Mouse (Mus musculus): Measurements from ENCODE around the gene Sptbn4. TPM values are rescaled to one million over a fixed set of nuclear protein-coding genes. Genes with fewer than 3 reads are reported as not detected.
A peak's percentile ranks its signal among the peaks of the same experiment; 100 is the strongest.

Sptbn4 gene
- polyA plus RNA-seq, 1 experiment from 2014 or later = 0.15 TPM

DNA sequence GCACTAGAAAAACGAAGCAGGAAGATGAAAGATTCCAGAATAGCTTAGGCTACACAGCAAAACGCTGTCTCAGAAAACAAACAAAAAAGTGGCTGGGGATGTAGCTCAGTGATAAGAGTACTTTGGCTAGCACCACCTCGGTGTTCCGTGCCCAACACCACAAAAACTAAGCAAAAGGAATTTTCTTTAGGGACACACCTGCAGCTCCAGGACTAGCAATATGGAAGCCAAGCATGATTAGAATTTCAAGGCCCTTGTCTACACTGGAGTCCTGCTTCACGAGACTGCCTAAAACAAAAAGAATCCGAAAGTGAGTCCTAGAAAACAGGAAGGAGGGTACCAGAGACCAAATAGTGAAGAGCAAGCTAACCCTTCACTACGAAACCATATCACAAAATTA is 25.1 kb upstream of the Sptbn4 start:
- peak overlapping the region; percentile 63; the same call in 1 of the 2 replicates for H3K4me2 ChIP-seq (ENCODE audit: low read depth, severe bottlenecking)
- H3K4me3 ChIP-seq (ENCODE audit: low read depth, low read length) = peak overlapping the region; percentile 58; the same call in 1 of the 2 replicates
- H3K36me3 ChIP-seq (ENCODE audit: control insufficient read depth, insufficient read depth, low read length) = peaks cover 2% of the 10 kb centered on the region; the same call in 1 of the 2 replicates
- H3K27ac ChIP-seq (replicated peaks; ENCODE audit: low read depth, low read length) = no peak overlapping the region
- H3K9me3 ChIP-seq (ENCODE audit: control insufficient read depth, low read length) = no peaks in the 10 kb centered on the region
- no peaks in the 10 kb centered on the region for H3K4me1 ChIP-seq (ENCODE audit: control insufficient read depth, insufficient read depth, low read length)
- no peak for ATAC-seq (ENCODE audit: insufficient number of reproducible peaks, low FRiP score, low TSS enrichment, low read depth)
- DNase-seq (ENCODE audit: low spot score) = no peak
- WGBS = 56% methylated on average over 7 of the region's 7 CpGs
- no peaks in the 10 kb centered on the region for H3K27me3 ChIP-seq (ENCODE audit: control insufficient read depth, insufficient read depth, low read length)
- no peak overlapping the region for H3K9ac ChIP-seq (ENCODE audit: low read length)

GRCm38 (mm10) chr7:27471390-27472120 is 24.1 kb upstream of the Sptbn4 start:
- WGBS = 88% methylated on average over 11 of the region's 11 CpGs
- DNase-seq (ENCODE audit: low spot score) = no peak
- Histone ChIP-seq H3K4me2 (ENCODE audit: low read depth, severe bottlenecking) (no peak overlapping the region), H3K27ac (replicated peaks; ENCODE audit: low read depth, low read length) (no peak overlapping the region), H3K9me3 (ENCODE audit: control insufficient read depth, low read length) (no peaks in the 10 kb centered on the region), H3K4me3 (ENCODE audit: low read depth, low read length) (no peak overlapping the region), H3K9ac (ENCODE audit: low read length) (no peak overlapping the region), H3K4me1 (ENCODE audit: control insufficient read depth, insufficient read depth, low read length) (no peaks in the 10 kb centered on the region), H3K36me3 (ENCODE audit: control insufficient read depth, insufficient read depth, low read length) (peaks cover 1% of the 10 kb centered on the region; the same call in 1 of the 2 replicates), H3K27me3 (ENCODE audit: control insufficient read depth, insufficient read depth, low read length) (no peaks in the 10 kb centered on the region)
- no peak for ATAC-seq (ENCODE audit: insufficient number of reproducible peaks, low FRiP score, low TSS enrichment, low read depth)

DNA sequence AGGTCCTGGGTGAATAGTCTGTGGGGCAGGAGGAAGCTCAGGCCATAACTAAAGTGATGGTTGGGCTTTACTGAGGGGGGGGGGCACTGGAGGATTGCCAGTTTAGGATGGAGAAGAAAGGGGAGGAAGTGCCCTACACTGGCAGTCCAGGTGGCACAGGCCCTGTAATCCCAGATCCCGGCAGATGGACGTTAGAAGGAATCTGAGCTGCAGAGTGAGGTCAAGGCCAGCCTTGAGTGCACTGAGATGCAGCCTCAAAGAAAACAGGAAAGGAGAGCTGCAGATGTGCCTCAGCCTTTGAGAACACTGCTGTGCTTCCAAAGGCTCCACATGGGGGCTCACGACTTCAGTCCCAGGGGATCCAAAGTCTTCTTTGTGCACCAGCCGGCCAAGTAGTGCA is 20.2 kb upstream of the Sptbn4 start:
- WGBS = 52% methylated on average over 4 of the region's 4 CpGs
- ATAC-seq (ENCODE audit: insufficient number of reproducible peaks, low FRiP score, low TSS enrichment, low read depth) (no peak), DNase-seq (ENCODE audit: low spot score) (no peak)
- Histone ChIP-seq H3K4me2 (ENCODE audit: low read depth, severe bottlenecking) (no peak overlapping the region), H3K27ac (replicated peaks; ENCODE audit: low read depth, low read length) (no peak overlapping the region), H3K36me3 (ENCODE audit: control insufficient read depth, insufficient read depth, low read length) (no peaks in the 10 kb centered on the region), H3K9me3 (ENCODE audit: control insufficient read depth, low read length) (no peaks in the 10 kb centered on the region), H3K4me1 (ENCODE audit: control insufficient read depth, insufficient read depth, low read length) (no peaks in the 10 kb centered on the region), H3K9ac (ENCODE audit: low read length) (no peak overlapping the region), H3K27me3 (ENCODE audit: control insufficient read depth, insufficient read depth, low read length) (no peaks in the 10 kb centered on the region), H3K4me3 (ENCODE audit: low read depth, low read length) (no peak overlapping the region)

DNA sequence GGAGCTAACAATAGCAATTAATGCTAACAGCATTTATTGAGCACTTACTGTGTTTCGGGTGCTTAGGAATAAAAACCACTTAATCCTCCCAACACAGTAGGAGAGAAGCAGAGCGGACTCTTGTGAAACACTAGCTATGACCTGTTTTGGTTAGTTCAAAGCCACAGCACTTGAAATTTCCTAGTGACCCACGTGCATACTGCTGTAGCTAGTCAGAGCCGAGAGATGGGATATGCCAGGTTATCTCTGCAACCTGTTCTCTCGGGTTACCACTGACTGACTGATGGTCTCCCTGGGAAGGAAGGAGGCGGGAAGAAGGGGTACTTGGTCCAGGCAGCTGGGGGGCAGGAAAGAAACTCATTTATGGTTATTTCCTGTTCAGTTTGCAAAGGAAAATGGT is 13.0 kb upstream of the Sptbn4 start:
- ATAC-seq (ENCODE audit: insufficient number of reproducible peaks, low FRiP score, low TSS enrichment, low read depth) = no peak
- H3K36me3 ChIP-seq (ENCODE audit: control insufficient read depth, insufficient read depth, low read length) = no peaks in the 10 kb centered on the region
- H3K27ac ChIP-seq (replicated peaks; ENCODE audit: low read depth, low read length) = no peak overlapping the region
- H3K4me1 ChIP-seq (ENCODE audit: control insufficient read depth, insufficient read depth, low read length) = no peaks in the 10 kb centered on the region
- DNase-seq (ENCODE audit: low spot score) = no peak
- no peak overlapping the region for H3K4me2 ChIP-seq (ENCODE audit: low read depth, severe bottlenecking)
- WGBS = 76% methylated on average over 6 of the region's 6 CpGs
- H3K27me3 ChIP-seq (ENCODE audit: control insufficient read depth, insufficient read depth, low read length) = no peaks in the 10 kb centered on the region
- no peak overlapping the region for H3K9ac ChIP-seq (ENCODE audit: low read length)
- no peaks in the 10 kb centered on the region for H3K9me3 ChIP-seq (ENCODE audit: control insufficient read depth, low read length)
- H3K4me3 ChIP-seq (ENCODE audit: low read depth, low read length) = no peak overlapping the region

GRCm38 (mm10) chr7:27459640-27460039 is 12.2 kb upstream of the Sptbn4 start:
- DNase-seq (ENCODE audit: low spot score) = no peak
- Histone ChIP-seq H3K4me2 (ENCODE audit: low read depth, severe bottlenecking) (no peak overlapping the region), H3K9ac (ENCODE audit: low read length) (no peak overlapping the region), H3K4me3 (ENCODE audit: low read depth, low read length) (no peak overlapping the region), H3K36me3 (ENCODE audit: control insufficient read depth, insufficient read depth, low read length) (no peaks in the 10 kb centered on the region), H3K4me1 (ENCODE audit: control insufficient read depth, insufficient read depth, low read length) (no peaks in the 10 kb centered on the region), H3K9me3 (ENCODE audit: control insufficient read depth, low read length) (no peaks in the 10 kb centered on the region), H3K27me3 (ENCODE audit: control insufficient read depth, insufficient read depth, low read length) (no peaks in the 10 kb centered on the region), H3K27ac (replicated peaks; ENCODE audit: low read depth, low read length) (no peak overlapping the region)
- 93% methylated on average over 5 of the region's 5 CpGs for WGBS
- ATAC-seq (ENCODE audit: insufficient number of reproducible peaks, low FRiP score, low TSS enrichment, low read depth) = no peak

DNA sequence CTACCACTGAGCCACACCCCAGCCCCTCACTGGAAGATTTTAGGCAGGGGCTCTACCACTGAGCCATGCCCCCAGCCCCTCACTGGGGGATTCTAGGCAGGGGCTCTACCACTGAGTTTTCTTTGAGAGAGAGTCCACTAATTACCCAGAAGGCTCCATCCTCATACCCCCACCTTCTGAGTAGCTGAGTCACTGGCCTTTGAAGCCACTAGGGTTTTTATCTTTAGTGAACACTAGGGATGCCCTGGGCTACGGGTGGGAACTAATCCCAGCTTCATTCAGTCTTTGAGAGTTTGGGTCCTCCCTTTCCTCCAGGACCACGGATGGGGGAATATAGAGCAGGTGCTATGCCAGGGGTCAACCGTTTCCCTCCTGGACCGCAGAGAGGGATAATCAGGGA is 11.1 kb upstream of the Sptbn4 start:
- H3K4me1 ChIP-seq (ENCODE audit: control insufficient read depth, insufficient read depth, low read length) = no peaks in the 10 kb centered on the region
- no peak overlapping the region for H3K4me3 ChIP-seq (ENCODE audit: low read depth, low read length)
- H3K27me3 ChIP-seq (ENCODE audit: control insufficient read depth, insufficient read depth, low read length) = no peaks in the 10 kb centered on the region
- no peak overlapping the region for H3K9ac ChIP-seq (ENCODE audit: low read length)
- H3K36me3 ChIP-seq (ENCODE audit: control insufficient read depth, insufficient read depth, low read length) = no peaks in the 10 kb centered on the region
- 90% methylated on average over 4 of the region's 4 CpGs for WGBS
- no peak overlapping the region for H3K27ac ChIP-seq (replicated peaks; ENCODE audit: low read depth, low read length)
- ATAC-seq (ENCODE audit: insufficient number of reproducible peaks, low FRiP score, low TSS enrichment, low read depth) (no peak), DNase-seq (ENCODE audit: low spot score) (no peak)
- no peak overlapping the region for H3K4me2 ChIP-seq (ENCODE audit: low read depth, severe bottlenecking)
- H3K9me3 ChIP-seq (ENCODE audit: control insufficient read depth, low read length) = no peaks in the 10 kb centered on the region

GRCm38 (mm10) chr7:27455273-27455672 is 7.8 kb upstream of the Sptbn4 start:
- Histone ChIP-seq H3K9ac (ENCODE audit: low read length) (no peak overlapping the region), H3K27ac (replicated peaks; ENCODE audit: low read depth, low read length) (no peak overlapping the region), H3K4me3 (ENCODE audit: low read depth, low read length) (no peak overlapping the region), H3K4me1 (ENCODE audit: control insufficient read depth, insufficient read depth, low read length) (no peaks in the 10 kb centered on the region), H3K36me3 (ENCODE audit: control insufficient read depth, insufficient read depth, low read length) (no peaks in the 10 kb centered on the region), H3K4me2 (ENCODE audit: low read depth, severe bottlenecking) (no peak overlapping the region), H3K27me3 (ENCODE audit: control insufficient read depth, insufficient read depth, low read length) (no peaks in the 10 kb centered on the region), H3K9me3 (ENCODE audit: control insufficient read depth, low read length) (no peaks in the 10 kb centered on the region)
- ATAC-seq (ENCODE audit: insufficient number of reproducible peaks, low FRiP score, low TSS enrichment, low read depth) (no peak), DNase-seq (ENCODE audit: low spot score) (no peak)
- WGBS = 88% methylated on average over 3 of the region's 3 CpGs

DNA sequence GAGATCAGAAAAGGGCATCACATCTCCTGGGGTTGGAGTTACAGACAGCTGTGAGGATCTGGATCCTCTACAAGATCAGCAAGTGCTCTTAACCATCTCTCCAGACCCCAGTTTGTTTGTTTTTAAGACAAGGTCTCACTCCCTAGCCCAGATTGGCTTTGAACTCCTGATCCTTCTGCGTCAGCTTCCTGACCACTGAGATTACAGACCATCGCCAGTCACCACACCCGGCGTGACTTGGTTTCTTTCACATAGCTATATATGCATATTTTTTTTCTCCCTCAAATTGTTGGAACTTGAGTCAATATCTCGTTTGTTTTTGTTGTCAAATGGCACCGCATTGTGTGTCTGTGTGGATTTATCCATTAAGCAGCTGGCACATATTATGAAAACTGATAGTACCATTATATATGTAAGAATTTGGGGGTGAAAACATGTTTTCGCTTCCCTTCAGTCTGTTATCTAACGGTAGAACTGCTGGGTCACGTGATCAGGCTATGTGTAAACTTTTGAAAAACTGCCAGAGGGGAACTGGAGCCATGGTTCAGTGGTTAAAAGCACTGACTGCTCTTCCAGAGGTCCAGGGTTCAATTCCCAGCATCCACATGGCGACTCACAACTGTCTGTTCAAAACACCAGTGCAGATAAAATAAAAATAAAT is 7.1 kb upstream of the Sptbn4 start:
- Histone ChIP-seq H3K9ac (ENCODE audit: low read length) (no peak overlapping the region), H3K27ac (replicated peaks; ENCODE audit: low read depth, low read length) (no peak overlapping the region), H3K27me3 (ENCODE audit: control insufficient read depth, insufficient read depth, low read length) (no peaks in the 10 kb centered on the region), H3K4me3 (ENCODE audit: low read depth, low read length) (no peak overlapping the region), H3K9me3 (ENCODE audit: control insufficient read depth, low read length) (no peaks in the 10 kb centered on the region), H3K36me3 (ENCODE audit: control insufficient read depth, insufficient read depth, low read length) (no peaks in the 10 kb centered on the region), H3K4me1 (ENCODE audit: control insufficient read depth, insufficient read depth, low read length) (no peaks in the 10 kb centered on the region), H3K4me2 (ENCODE audit: low read depth, severe bottlenecking) (no peak overlapping the region)
- ATAC-seq (ENCODE audit: insufficient number of reproducible peaks, low FRiP score, low TSS enrichment, low read depth) (no peak), DNase-seq (ENCODE audit: low spot score) (no peak)
- WGBS = 82% methylated on average over 10 of the region's 10 CpGs

Measured in limb, embryonic 11.5 days (tissue).